Mouse (Mus musculus): ENCODE results near the gene Ddx39b.
A peak's percentile ranks its signal among the peaks of the same experiment; 100 is the strongest.

Gene Ddx39b

GRCm38 (mm10) chr17:35245731-35246623 lies 4.4 kb downstream of the Ddx39b start:
- no peak for DNase-seq

GRCm38 (mm10) chr17:35247144-35247543 lies 5.6 kb downstream of the Ddx39b start:
- DNase-seq, result no peak

- DNase-seq, result no peak
Measured at GRCm38 (mm10) chr17:35248986-35249385, 7.4 kb downstream of the Ddx39b start.

- DNase-seq, result no peak
Measured at GRCm38 (mm10) chr17:35249451-35250197, 8.1 kb downstream of the Ddx39b start.

GRCm38 (mm10) chr17:35250348-35251120 lies 9.0 kb downstream of the Ddx39b start:
- no peak for DNase-seq

GRCm38 (mm10) chr17:35251162-35251719 lies 9.7 kb downstream of the Ddx39b start:
- DNase-seq, result no peak

- DNase-seq, result peak; percentile 5
Measured at GRCm38 (mm10) chr17:35251981-35252380, 10.4 kb downstream of the Ddx39b start.

- DNase-seq, result peak; percentile 12
Measured at GRCm38 (mm10) chr17:35252619-35253292, 11.2 kb downstream of the Ddx39b start.

GRCm38 (mm10) chr17:35253293-35254093 lies 11.9 kb downstream of the Ddx39b start:
- DNase-seq, result peak; percentile 7

GRCm38 (mm10) chr17:35254241-35255098 lies 12.9 kb downstream of the Ddx39b start:
- DNase-seq, result peak; percentile 43

GRCm38 (mm10) chr17:35255301-35255700 lies 13.8 kb downstream of the Ddx39b start:
- DNase-seq, result peak; percentile 7

GRCm38 (mm10) chr17:35255704-35256103 lies 14.2 kb downstream of the Ddx39b start:
- no peak for DNase-seq

GRCm38 (mm10) chr17:35257378-35257777 lies 15.8 kb downstream of the Ddx39b start:
- DNase-seq, result no peak

GRCm38 (mm10) chr17:35257824-35258491 lies 16.4 kb downstream of the Ddx39b start:
- peak; percentile 93 for DNase-seq

GRCm38 (mm10) chr17:35258492-35259478 lies 17.2 kb downstream of the Ddx39b start:
- peak; percentile 15 for DNase-seq

GRCm38 (mm10) chr17:35259621-35260020 lies 18.1 kb downstream of the Ddx39b start:
- no peak for DNase-seq

GRCm38 (mm10) chr17:35261651-35262050 lies 20.1 kb downstream of the Ddx39b start:
- peak; percentile 6 for DNase-seq
